Mouse (Mus musculus) midbrain, embryonic 12.5 days (tissue): ENCODE results near the gene Lpcat1. TPM values are rescaled to one million over a fixed set of nuclear protein-coding genes. Genes with fewer than 3 reads are reported as not detected.

ENCODE experiments used
- ATAC-seq: fragments of 200-750 bp; cut with Nextera tagmentation; 2 replicates; pipeline ENCODE4 v1.8.0; 2017; ENCODE audit warnings: low read depth, moderate TSS enrichment, moderate library complexity; ENCODE audit not compliant: low FRiP score
- H3K27ac ChIP-seq: fragments of 300-500 bp; sonication (generic); replicated peaks from 2 replicates; pipeline ENCODE4 v1.5.1; 2016; ENCODE audit warnings: mild to moderate bottlenecking
- H3K27me3 ChIP-seq: fragments of 300-500 bp; sonication (generic); 2 replicates; pipeline ENCODE4 v1.6.1; 2016; ENCODE audit warnings: mild to moderate bottlenecking
- H3K36me3 ChIP-seq: fragments of 300-500 bp; sonication (generic); 2 replicates; pipeline ENCODE4 v1.6.1; 2016
- H3K4me1 ChIP-seq: fragments of 300-500 bp; sonication (generic); 2 replicates; pipeline ENCODE4 v1.6.1; 2016
- H3K4me2 ChIP-seq: fragments of 300-500 bp; sonication (generic); replicated peaks from 2 replicates; pipeline ENCODE4 v1.6.1; 2016; ENCODE audit warnings: mild to moderate bottlenecking, moderate library complexity
- H3K4me3 ChIP-seq: fragments of 300-500 bp; sonication (generic); 2 replicates; pipeline ENCODE4 v1.5.1; 2016; ENCODE audit warnings: mild to moderate bottlenecking
- H3K9ac ChIP-seq: fragments of 300-500 bp; sonication (generic); replicated peaks from 2 replicates; pipeline ENCODE4 v1.6.1; 2016; ENCODE audit warnings: mild to moderate bottlenecking, moderate library complexity
- H3K9me3 ChIP-seq: fragments of 300-500 bp; sonication (generic); 2 replicates; pipeline ENCODE4 v1.6.1; 2016; ENCODE audit warnings: mild to moderate bottlenecking
- WGBS: fragments of 180-500 bp; shearing (Covaris S2); methylation state at CpG from one replicate; pipeline ENCODE4 v1.1.7; 2016; 5-methylcytosine and 5-hydroxymethylcytosine counted together
- polyA plus RNA-seq: library from polyadenylated mRNA; unstranded; fragments of >200 nt; fragmentation: Nextera tagmentation; extraction: Ambion mirVana; gene quantifications from 2 replicates; pipeline ENCODE4 v1.2.1, GENCODE M21; 2016

The Lpcat1 gene
- polyA plus RNA-seq, 1 experiment from 2014 or later = 67.6 TPM

DNA sequence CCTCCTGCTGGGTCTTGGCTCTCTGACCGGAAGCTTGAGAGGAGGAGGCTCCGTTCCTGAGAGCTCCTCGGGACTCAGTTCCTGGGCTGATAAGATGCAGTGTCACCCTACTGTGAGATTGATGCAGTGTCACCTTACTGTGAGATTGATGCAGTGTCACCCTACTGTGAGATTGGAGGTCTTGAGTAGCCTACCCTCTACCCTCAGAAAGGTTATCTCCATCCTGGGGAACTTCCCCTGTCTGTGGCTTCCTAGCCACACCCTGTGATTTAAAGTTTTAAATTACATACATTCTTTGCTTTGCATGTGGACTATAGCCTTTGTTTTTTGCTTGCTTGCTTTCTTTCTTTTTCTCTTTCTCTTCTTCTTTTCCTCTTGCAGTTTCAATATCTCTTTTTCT, 21.1 kb downstream of the Lpcat1 start:
- no peaks in the 10 kb centered on the region for H3K4me1 ChIP-seq
- no peak for ATAC-seq
- no peak overlapping the region for H3K9ac ChIP-seq
- H3K4me2 ChIP-seq = no peak overlapping the region
- H3K36me3 ChIP-seq = peaks cover 72% of the 10 kb centered on the region
- no peak overlapping the region for H3K4me3 ChIP-seq
- 83% methylated on average over 3 of the region's 3 CpGs for WGBS
- H3K27me3 ChIP-seq = no peaks in the 10 kb centered on the region
- no peak overlapping the region for H3K27ac ChIP-seq
- no peaks in the 10 kb centered on the region for H3K9me3 ChIP-seq

DNA sequence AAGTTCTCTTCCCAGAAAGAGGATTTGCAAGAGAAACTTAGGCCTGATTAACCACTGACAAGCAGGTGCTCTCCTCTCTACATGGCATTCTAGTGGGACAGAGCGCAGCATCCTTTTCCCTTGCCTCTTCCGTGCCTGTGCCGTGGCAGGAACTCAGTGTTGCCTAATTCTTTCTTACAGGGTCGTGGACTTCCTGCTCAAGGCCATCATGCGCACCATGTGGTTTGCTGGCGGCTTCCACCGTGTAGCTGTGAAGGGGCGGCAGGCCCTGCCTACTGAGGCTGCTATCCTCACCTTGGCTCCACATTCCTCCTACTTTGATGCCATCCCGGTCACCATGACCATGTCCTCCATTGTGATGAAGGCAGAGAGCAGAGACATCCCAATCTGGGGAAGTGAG, 21.7 kb downstream of the Lpcat1 start:
- Histone ChIP-seq H3K9me3 (no peaks in the 10 kb centered on the region), H3K4me2 (no peak overlapping the region), H3K36me3 (peaks cover 73% of the 10 kb centered on the region), H3K9ac (no peak overlapping the region), H3K4me3 (no peak overlapping the region), H3K27me3 (no peaks in the 10 kb centered on the region), H3K4me1 (no peaks in the 10 kb centered on the region), H3K27ac (no peak overlapping the region)
- ATAC-seq = no peak
- 90% methylated on average over 9 of the region's 9 CpGs for WGBS

DNA sequence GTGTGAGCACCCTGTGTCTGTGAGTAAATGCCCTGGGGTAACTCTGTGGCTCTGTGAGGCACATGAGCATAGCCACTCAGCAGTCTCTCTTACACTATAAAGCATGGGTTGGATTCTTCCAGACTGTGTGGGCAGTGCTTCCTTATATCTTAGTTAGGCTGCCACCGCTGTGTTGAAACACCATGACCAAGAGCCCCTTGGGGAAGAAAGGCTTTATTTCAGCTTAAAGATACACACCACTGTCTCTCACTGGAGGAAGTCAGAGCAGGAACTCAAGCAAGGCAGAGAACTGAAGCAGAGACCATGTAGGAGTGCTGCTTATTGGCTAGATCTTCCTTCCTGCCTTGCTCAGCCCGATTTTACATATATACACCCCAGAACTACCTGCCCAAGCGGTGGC, 23.0 kb downstream of the Lpcat1 start:
- Histone ChIP-seq H3K27ac (no peak overlapping the region), H3K9ac (no peak overlapping the region), H3K27me3 (no peaks in the 10 kb centered on the region), H3K4me2 (no peak overlapping the region), H3K9me3 (no peaks in the 10 kb centered on the region), H3K4me1 (no peaks in the 10 kb centered on the region), H3K36me3 (peaks cover 73% of the 10 kb centered on the region), H3K4me3 (no peak overlapping the region)
- no peak for ATAC-seq
- 92% methylated on average over 3 of the region's 3 CpGs for WGBS

DNA sequence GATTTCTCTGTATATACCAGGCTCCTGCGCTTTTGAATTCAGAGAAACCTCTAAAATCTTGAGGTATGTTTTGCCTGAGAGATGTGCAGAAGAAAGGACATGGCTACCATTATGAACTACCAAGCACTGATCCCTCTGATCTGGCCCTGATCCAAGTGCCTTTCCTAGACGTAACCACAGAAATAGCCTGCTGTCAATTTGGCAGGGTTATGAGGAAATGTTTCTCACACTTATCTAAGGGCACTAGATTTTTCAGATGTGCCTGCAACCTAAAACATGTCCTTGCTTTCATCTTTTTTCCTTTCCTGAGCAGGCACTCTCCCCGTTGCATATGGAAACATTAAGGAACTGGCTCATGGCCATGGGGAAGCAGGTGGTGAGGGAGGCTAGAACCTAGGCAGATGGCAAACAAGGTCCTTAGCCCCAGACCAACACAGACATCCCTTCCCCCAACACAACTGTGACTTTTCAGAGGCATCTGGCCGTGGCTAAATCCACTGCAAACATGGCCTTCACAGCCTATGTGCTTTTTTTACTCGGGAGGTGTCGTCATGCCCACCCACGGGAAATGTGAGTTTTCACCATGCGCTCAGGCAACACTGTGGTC, 23.7 kb downstream of the Lpcat1 start:
- no peaks in the 10 kb centered on the region for H3K4me1 ChIP-seq
- no peak overlapping the region for H3K27ac ChIP-seq
- no peaks in the 10 kb centered on the region for H3K27me3 ChIP-seq
- H3K9me3 ChIP-seq = no peaks in the 10 kb centered on the region
- H3K36me3 ChIP-seq = peaks cover 74% of the 10 kb centered on the region
- no peak overlapping the region for H3K9ac ChIP-seq
- H3K4me2 ChIP-seq = no peak overlapping the region
- ATAC-seq = no peak
- 87% methylated on average over 8 of the region's 8 CpGs for WGBS
- no peak overlapping the region for H3K4me3 ChIP-seq

DNA sequence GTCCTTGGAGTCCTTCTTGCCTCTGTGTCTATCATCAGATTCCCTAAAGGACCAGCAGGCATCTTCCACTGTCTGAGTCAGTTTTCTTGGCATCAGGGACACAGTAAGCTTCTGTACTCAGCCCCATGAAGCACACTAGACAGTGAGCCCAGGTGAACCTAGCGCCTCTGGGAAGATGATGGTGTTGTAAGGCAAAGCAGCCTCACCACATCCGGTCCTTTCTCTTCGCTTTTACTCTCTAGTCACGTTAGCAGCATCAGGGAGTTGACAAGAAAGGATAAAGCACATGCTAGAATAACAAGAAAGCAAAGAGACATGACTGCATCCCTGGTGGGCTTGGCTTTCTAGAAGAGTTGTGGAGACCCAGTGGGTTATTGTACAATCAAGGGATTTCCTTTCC, 26.2 kb downstream of the Lpcat1 start:
- Histone ChIP-seq H3K4me2 (no peak overlapping the region), H3K27ac (no peak overlapping the region), H3K27me3 (no peaks in the 10 kb centered on the region), H3K9ac (no peak overlapping the region), H3K4me3 (no peak overlapping the region), H3K9me3 (no peaks in the 10 kb centered on the region), H3K36me3 (peaks cover 77% of the 10 kb centered on the region), H3K4me1 (no peaks in the 10 kb centered on the region)
- 95% methylated on average over 4 of the region's 4 CpGs for WGBS
- no peak for ATAC-seq

DNA sequence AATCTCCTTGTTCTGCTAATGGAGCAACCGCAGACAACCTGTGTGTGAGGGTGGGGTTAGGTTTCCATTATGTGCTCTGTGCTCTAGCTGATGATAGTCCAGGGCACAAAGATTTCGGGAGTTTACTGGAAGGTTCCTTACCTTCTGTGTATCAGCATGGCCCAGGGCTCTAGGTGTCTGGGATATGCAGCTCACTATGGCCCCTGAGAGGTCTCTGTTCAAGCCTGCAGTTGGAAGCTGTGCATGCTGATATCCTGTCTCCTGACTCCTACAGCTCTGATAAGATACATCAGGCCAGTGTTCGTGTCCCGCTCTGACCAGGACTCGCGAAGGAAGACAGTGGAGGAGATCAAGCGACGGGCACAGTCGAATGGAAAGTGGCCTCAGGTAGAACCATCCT, 27.5 kb downstream of the Lpcat1 start:
- Histone ChIP-seq H3K4me2 (no peak overlapping the region), H3K27me3 (no peaks in the 10 kb centered on the region), H3K9ac (no peak overlapping the region), H3K4me1 (no peaks in the 10 kb centered on the region), H3K4me3 (no peak overlapping the region), H3K9me3 (no peaks in the 10 kb centered on the region), H3K27ac (no peak overlapping the region), H3K36me3 (peaks cover 78% of the 10 kb centered on the region)
- 96% methylated on average over 9 of the region's 9 CpGs for WGBS
- ATAC-seq = no peak

DNA sequence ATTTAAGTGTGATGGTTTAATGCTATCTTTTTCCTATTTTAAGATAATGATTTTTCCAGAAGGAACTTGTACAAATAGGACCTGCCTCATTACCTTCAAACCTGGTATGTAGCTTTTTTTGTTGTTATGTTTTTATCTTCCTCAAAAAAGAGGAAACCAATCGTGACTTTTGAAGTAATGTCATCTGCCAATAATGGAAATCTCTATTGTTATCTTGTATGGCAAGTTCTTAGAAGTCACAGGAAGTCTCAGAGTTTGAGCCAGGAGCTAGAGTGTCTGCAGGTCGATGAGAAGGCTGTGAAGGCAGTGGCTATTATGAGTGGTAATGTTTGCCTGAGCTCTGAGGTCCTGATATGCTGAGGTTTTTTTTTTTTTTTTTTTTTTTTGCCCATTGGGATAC, 29.1 kb downstream of the Lpcat1 start:
- WGBS = 79% methylated on average over 2 of the region's 2 CpGs
- no peak overlapping the region for H3K4me3 ChIP-seq

DNA sequence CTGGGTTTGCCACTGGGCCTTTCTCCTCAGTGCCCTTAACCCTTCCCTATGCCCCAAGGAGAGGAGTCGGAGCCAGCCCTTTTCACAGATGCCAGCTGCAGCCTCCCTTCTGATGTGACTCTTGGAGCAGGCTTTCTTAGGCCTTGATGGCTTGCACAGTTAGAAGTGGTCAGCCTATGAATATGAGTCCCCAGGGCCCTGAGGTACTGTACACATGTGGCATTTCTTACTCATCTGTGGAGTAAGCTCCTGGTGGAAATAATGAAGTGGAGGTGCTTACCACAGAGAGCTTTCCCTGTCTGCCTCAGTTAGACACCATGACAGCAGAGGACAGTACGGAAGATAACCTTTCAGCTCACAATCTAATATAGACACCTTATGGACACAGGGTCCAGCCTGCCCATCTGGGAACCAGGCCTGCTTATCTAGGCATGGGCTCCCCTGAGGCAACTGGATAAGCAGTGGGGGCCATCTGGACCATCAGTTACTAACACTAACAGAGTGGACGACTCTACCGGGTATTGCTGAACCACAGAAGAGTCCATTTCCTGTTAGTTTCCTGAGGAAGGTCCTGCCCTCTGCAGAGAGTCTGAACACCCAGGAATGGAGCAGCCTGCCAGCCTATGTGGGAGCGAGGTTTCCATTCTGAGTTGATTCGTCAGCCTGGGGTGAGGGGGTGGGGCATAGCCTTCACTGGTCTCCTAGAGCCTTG, 33.1 kb downstream of the Lpcat1 start:
- no peak overlapping the region for H3K27ac ChIP-seq
- no peak for ATAC-seq
- H3K9ac ChIP-seq = no peak overlapping the region
- H3K36me3 ChIP-seq = peaks cover 70% of the 10 kb centered on the region
- 86% methylated on average over 6 of the region's 6 CpGs for WGBS
- no peaks in the 10 kb centered on the region for H3K4me1 ChIP-seq
- no peak overlapping the region for H3K4me2 ChIP-seq
- H3K4me3 ChIP-seq = no peak overlapping the region
- no peaks in the 10 kb centered on the region for H3K9me3 ChIP-seq
- no peaks in the 10 kb centered on the region for H3K27me3 ChIP-seq

More for the DNA sequence above, 29.1 kb downstream of the Lpcat1 start:
- H3K27ac ChIP-seq = no peak overlapping the region
- H3K36me3 ChIP-seq = peaks cover 78% of the 10 kb centered on the region
- no peaks in the 10 kb centered on the region for H3K9me3 ChIP-seq
- H3K4me2 ChIP-seq = no peak overlapping the region
- ATAC-seq = no peak
- no peak overlapping the region for H3K9ac ChIP-seq
- H3K4me1 ChIP-seq = no peaks in the 10 kb centered on the region
- no peaks in the 10 kb centered on the region for H3K27me3 ChIP-seq

DNA sequence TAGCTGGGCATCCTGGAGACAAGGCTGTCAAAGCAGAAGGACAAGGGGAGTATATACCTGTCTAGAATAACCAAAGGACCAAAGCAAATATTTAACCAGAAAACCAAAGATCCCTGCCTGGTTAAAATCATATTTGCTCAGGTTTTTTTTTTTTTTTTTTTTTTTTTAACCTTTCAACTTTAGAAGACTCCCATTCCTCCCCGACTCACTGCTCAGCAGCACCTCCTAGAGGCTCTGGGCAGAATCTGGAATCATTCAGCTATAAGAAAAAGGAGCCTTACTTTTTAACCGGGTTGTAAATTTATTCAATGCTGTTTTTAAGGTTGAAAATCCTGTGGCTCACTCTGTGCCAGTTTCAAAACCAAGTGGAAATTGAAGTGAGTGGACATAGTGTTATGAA, 35.7 kb downstream of the Lpcat1 start:
- Histone ChIP-seq H3K9me3 (no peaks in the 10 kb centered on the region), H3K27ac (no peak overlapping the region), H3K4me1 (no peaks in the 10 kb centered on the region), H3K27me3 (no peaks in the 10 kb centered on the region), H3K4me2 (no peak overlapping the region), H3K36me3 (peaks cover 53% of the 10 kb centered on the region), H3K9ac (no peak overlapping the region), H3K4me3 (no peak overlapping the region)
- no peak for ATAC-seq
- WGBS = 84% methylated on average over 2 of the region's 2 CpGs

DNA sequence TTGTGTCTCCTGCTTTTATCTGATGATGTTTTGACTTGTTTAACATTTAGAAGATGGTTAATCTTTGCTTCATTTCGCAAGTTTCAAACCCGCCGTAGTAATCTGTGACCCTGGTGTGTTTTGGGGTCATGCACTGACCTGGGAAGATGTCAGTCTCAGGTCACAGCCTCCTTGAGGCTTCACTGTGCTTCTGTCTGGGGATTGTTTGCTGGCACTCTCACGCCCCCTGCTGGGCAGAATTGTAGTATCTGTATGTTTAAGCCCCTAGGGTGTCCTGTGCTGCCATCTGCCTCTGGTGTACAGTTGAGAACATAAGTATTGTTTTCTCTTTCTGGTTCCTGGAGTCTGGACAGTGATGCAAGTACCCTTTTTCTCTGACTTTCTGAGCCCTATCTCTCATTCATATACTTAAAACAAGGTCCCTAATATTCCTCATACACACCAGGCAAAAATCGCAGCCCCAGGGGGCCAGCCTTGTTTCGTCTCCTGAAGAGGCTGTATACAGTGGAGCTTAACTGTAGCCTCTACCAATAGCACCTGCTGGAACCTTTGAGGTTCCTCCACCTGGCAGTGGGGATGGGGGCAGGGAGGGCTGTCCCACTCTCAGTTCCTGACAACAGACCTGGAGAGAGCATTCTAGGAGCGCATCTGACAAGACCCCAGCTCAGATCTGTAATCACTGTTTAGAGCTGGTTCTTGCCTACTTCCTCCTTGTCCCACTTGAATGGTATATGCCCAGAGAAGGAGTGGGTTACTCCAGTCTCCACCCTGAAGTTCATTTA, 38.9 kb downstream of the Lpcat1 start:
- no peak overlapping the region for H3K9ac ChIP-seq
- H3K4me3 ChIP-seq = no peak overlapping the region
- no peak overlapping the region for H3K27ac ChIP-seq
- H3K4me2 ChIP-seq = no peak overlapping the region
- WGBS = 73% methylated on average over 7 of the region's 7 CpGs
- peak; percentile 34; the same call in 1 of the 2 replicates for ATAC-seq
- H3K36me3 ChIP-seq = peaks cover 37% of the 10 kb centered on the region
- no peaks in the 10 kb centered on the region for H3K4me1 ChIP-seq
- no peaks in the 10 kb centered on the region for H3K9me3 ChIP-seq
- no peaks in the 10 kb centered on the region for H3K27me3 ChIP-seq

DNA sequence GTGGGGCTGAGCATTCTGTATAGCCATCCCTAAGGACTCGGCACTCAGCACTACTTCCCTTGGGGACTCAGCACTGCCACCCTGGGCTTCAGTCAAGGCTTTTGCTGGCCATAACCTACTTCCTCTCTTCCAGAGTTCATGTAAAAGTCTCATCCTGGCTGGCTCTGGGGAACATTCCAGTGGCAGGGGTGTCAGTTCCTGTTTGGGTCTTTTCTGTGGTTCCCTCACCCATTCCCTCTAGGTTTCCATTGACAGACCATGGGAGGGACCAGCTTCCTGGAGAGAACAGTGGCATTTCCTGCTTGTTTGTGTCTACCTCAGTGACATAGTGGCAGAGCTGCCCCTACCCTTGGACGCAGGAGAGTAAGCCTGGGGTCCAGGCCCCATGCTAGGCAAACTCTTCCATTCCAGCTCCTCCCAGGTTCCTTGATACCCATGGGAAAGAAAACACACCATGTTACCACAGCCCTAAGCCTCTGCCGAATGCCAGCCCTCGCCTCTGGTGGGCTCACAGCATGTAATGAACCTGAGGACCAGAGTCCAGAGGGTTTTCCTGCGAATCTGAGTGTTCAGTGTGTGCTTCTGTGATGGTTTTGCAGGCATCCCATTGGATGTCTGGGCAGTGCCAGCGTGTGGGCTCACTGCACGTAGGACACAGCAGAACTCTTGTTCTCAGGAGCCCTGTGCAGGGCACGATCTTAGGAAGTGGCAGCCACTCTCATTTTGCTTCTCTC, 42.0 kb downstream of the Lpcat1 start:
- H3K36me3 ChIP-seq = peaks cover 42% of the 10 kb centered on the region
- H3K27ac ChIP-seq = no peak overlapping the region
- H3K4me2 ChIP-seq = no peak overlapping the region
- ATAC-seq = no peak
- H3K4me3 ChIP-seq = no peak overlapping the region
- no peaks in the 10 kb centered on the region for H3K27me3 ChIP-seq
- H3K9ac ChIP-seq = no peak overlapping the region
- no peaks in the 10 kb centered on the region for H3K9me3 ChIP-seq
- no peaks in the 10 kb centered on the region for H3K4me1 ChIP-seq
- WGBS = 92% methylated on average over 8 of the region's 8 CpGs

DNA sequence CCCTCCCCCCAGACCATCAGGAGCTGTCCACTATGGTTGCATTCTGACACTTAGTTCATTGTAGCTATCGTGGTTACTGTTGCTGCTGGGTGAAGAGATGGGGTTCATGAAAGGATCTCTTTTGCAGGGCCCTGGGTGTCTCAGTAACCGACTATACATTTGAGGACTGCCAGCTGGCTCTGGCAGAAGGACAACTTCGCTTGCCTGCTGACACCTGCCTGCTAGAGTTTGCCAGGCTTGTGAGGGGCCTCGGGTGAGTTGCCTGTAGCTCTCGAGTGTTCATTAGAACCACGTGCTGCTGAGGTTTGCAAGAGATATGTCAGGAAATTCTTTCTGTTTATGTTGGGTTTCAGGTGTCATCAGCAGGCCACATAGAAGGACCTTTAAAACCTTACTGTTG, 42.9 kb downstream of the Lpcat1 start:
- no peak overlapping the region for H3K27ac ChIP-seq
- H3K9ac ChIP-seq = no peak overlapping the region
- H3K4me1 ChIP-seq = no peaks in the 10 kb centered on the region
- H3K4me2 ChIP-seq = no peak overlapping the region
- ATAC-seq = no peak
- H3K9me3 ChIP-seq = no peaks in the 10 kb centered on the region
- no peak overlapping the region for H3K4me3 ChIP-seq
- H3K27me3 ChIP-seq = no peaks in the 10 kb centered on the region
- WGBS = 88% methylated on average over 6 of the region's 6 CpGs
- peaks cover 50% of the 10 kb centered on the region for H3K36me3 ChIP-seq
